Mouse (Mus musculus): ENCODE results near the gene Rgs4.

DNA sequence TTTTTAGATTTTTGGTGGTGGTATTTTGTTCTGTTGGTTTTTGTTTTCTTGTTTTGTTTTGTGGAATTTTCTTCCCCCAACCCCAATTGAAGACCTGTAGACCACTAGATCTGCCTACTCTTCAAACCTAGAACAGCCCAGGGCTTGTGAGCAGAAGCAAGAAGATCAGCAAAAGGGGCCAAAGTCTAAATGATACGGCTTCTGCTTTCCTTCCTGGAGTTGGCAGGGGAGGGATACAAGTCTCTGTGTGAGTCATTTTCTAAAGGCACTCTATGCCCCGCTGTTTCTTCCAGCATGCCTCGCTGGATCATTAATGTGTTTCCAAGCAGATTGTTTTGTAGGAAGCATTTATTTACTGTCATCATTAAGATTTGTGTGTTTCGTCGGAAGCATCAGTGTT lies 6.3 kb downstream of the Rgs4 start:
- no peak for TF ChIP-seq EP300 (IDR thresholded peaks at IDR 0.05)
- no peak for TF ChIP-seq CTCF (IDR thresholded peaks at IDR 0.05)
